Mouse (Mus musculus): ENCODE measurements around the gene Snx12.
A peak's percentile ranks its signal among the peaks of the same experiment; 100 is the strongest.
"Not testable (repeated sequence)": the region's sequence is repeated elsewhere in the genome, so short reads cannot be mapped to it uniquely, and the experiment has no call there.

Snx12 gene

GRCm38 (mm10) chrX:101131992-101132791 is 90.2 kb downstream of the Snx12 start:
- DNase-seq (ENCODE audit: low spot score in 2 of 2): no peak

- peak; percentile 27 to 57 for DNase-seq (ENCODE audit: low spot score in 2 of 2)
These were observed 91.4 kb downstream of the Snx12 start for GRCm38 (mm10) chrX:101131001-101131400.

GRCm38 (mm10) chrX:101128559-101128958 is 93.8 kb downstream of the Snx12 start:
- DNase-seq (ENCODE audit: low spot score in 2 of 2): no peak

GRCm38 (mm10) chrX:101126977-101127376 is 95.4 kb downstream of the Snx12 start:
- no peak for DNase-seq (ENCODE audit: low spot score in 2 of 2)

GRCm38 (mm10) chrX:101126474-101126955 is 95.8 kb downstream of the Snx12 start:
- peak; percentile 2 to 16 for DNase-seq (ENCODE audit: low spot score in 2 of 2)

- DNase-seq (ENCODE audit: low spot score in 2 of 2): no peak
These were observed 101.8 kb downstream of the Snx12 start for GRCm38 (mm10) chrX:101120546-101120945.

GRCm38 (mm10) chrX:101085920-101086319 is 136.4 kb downstream of the Snx12 start, which contains the start of gene Slc7a3:
Gene Slc7a3, minus strand, starts transcription at chrX:101086020.
- no peak for DNase-seq (ENCODE audit: low spot score in 2 of 2)

GRCm38 (mm10) chrX:101085211-101085610 is 137.2 kb downstream of the Snx12 start:
- DNase-seq (ENCODE audit: low spot score in 2 of 2): not testable (repeated sequence)

- no peak for DNase-seq (ENCODE audit: low spot score in 2 of 2)
These were observed 138.2 kb downstream of the Snx12 start for GRCm38 (mm10) chrX:101084192-101084591.

GRCm38 (mm10) chrX:101065245-101065644 is 157.1 kb downstream of the Snx12 start:
- no peak for DNase-seq (ENCODE audit: low spot score in 2 of 2)

GRCm38 (mm10) chrX:101063503-101063902 is 158.9 kb downstream of the Snx12 start:
- no peak for DNase-seq (ENCODE audit: low spot score in 2 of 2)

- no peak for DNase-seq (ENCODE audit: low spot score in 2 of 2)
These were observed 162.8 kb downstream of the Snx12 start, which contains the start of gene Tex11 for GRCm38 (mm10) chrX:101059541-101059940. Gene Tex11, minus strand, starts transcription at chrX:101059667.

All from urinary bladder, postnatal 36 days (tissue).